Mouse (Mus musculus): Measurements from ENCODE around the gene Hnf4a. TPM values are rescaled to one million over a fixed set of nuclear protein-coding genes. Genes with fewer than 3 reads are reported as not detected.

Hnf4a gene
- polyA plus RNA-seq (2012; ENCODE audit: low replicate concordance): 0.16 TPM in 1 of 2 replicates, not detected in the other

DNA sequence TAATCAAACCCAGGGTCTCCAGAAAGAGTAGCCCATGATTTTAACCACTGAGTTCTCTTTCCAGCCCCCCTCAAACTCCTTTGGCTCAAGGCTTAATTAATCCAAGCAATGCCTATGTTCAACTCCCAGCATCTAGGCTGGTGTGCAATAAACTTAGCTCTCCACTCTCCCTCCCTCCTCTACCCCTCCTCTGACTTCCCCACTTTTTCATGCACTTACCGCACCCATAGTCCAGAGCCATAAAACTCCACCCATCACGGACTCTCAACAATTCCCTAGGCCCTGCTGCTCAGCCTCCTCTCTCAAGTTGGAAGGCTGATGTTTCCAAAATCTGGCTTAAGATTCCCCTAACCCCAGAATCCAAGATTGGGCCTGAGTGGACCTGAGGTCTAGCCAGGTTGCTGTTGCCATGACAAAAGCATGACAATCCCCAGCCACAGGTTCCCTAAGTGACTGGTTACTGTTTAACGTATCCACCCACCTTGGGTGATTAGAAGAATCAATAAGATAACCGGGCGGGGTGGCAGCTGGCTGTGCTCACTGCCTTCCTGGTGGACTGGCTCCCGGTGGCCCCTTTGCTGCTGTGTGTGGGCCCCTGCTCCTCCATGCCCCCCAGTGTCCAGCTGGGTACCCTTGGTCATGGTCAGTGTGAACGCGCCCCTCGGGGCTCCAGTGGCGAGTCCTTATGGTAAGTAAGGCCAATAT is at the start of gene Hnf4a:
Hnf4a (plus strand) TSS at position 509 of the 705 bp plus-strand sequence.

DNA sequence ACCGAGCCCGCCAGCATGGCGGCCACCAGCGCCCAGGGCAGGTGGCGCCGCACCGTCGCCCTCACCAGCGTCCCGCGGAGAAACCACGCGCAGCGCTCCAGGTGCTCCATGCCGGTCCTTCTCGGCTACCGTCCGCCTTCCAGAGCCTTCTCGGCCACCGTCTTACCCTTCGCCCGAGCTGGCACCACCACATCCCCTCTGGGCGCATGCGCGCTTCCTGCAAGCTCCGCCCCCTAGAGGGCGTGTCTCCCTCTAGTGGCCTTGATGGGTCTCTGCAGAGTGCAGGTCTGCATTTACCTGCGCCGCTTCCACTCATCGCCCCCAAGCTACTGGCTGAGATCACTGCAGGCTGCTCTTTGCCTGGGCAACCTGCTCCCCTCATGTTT is 34.1 kb upstream of the Hnf4a start, which contains the start of gene Fitm2:
Fitm2 (minus strand) TSS at position 164 of the 386 bp plus-strand sequence.

DNA sequence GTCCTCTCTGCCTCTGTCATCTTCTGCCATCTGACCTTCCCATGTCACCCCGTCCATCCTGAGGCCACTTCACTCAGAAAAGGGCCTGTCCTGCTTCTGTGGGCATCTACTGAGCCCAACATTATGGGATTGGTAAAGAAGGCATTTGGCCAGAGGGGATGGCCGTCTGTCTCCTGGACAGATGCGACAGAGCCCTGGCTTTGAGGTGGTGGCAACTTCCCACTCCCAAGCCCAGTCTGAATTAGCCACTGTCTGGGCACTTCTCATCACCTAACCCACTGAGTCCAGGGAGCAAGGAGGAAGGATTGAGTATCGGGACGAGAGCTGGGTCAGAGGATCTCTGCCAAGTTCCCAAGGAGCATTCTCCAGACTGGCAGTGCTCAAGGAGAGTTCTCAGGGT is 14.6 kb upstream of the Hnf4a start, which contains the start of gene R3hdml:
R3hdml (plus strand) TSS at position 301 of the 400 bp plus-strand sequence.

DNA sequence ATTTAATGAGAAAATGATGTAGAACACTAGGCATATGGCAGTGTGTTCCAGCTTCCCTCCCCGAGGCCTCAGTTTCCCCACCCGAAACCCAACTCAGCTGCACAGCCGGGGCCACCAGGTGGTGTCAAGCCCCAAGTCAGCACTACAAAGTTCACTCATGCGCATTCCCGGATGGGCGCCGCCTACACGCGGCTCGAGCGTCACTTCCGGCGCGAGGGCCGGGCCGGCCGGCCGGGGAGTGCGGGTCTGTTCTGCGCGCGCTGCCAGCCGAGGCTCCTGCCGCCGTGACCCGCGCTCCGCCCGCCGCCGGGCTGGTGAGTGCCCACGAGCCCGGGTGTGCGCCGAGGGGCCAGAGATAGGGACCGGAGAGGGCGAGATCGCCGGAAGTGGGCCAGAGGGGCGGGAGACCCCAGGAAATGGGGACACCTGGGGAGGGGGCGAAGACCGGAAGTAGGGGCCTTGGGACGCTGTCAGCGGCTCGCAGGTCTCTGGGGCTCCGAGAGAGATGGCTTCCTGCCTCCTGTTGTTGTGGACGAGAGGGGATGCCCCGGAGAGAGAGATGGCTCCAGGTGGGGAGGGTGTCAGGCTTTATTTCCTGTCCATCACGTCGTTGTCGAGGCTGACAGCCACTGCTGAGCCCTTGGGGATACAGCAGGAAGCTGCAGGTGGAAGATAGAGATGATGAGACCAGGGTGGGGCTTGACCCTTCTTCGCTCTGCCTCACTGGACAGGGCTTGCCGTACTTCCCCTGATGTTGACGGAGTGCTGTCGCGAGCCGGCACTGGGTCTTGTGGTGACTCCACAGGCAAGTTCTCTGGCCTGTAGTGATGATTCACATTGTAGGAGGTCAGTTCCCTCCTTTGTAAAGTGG is 95.7 kb downstream of the Hnf4a start, which contains the start of gene Ttpal:
Ttpal (plus strand) TSS at position 214 of the 871 bp plus-strand sequence.

Other genes with a start within 250 kb of the Hnf4a start
- gene Jph2, start 108.8 kb upstream of the Hnf4a start, polyA plus RNA-seq (2012; ENCODE audit: low replicate concordance): 0.03 and 0.04 TPM in 2 replicates
- 6.1 and 6.9 TPM in 2 replicates for gene Oser1, start 82.1 kb upstream of the Hnf4a start, polyA plus RNA-seq (2012; ENCODE audit: low replicate concordance)
- gene Gdap1l1, start 68.3 kb upstream of the Hnf4a start, polyA plus RNA-seq (2012; ENCODE audit: low replicate concordance): not detected in 2 replicates
- gene Fitm2, start 34.2 kb upstream of the Hnf4a start, polyA plus RNA-seq (2012; ENCODE audit: low replicate concordance): 2.7 and 3.3 TPM in 2 replicates
- gene R3hdml, start 14.5 kb upstream of the Hnf4a start, polyA plus RNA-seq (2012; ENCODE audit: low replicate concordance): not detected in 2 replicates
- 55.9 and 120 TPM in 2 replicates for gene Ttpal, start 95.5 kb downstream of the Hnf4a start, polyA plus RNA-seq (2012; ENCODE audit: low replicate concordance)
- gene Serinc3, start 138.3 kb downstream of the Hnf4a start, polyA plus RNA-seq (2012; ENCODE audit: low replicate concordance): 147 and 245 TPM in 2 replicates
- gene Pkig, start 151.6 kb downstream of the Hnf4a start, polyA plus RNA-seq (2012; ENCODE audit: low replicate concordance): 531 and 907 TPM in 2 replicates
- gene Ada, start 243.4 kb downstream of the Hnf4a start, polyA plus RNA-seq (2012; ENCODE audit: low replicate concordance): 17.0 and 28.5 TPM in 2 replicates

Measured in hematopoietic multipotent progenitor cell, adult 10-12 weeks (in vitro differentiated cells).